Mouse (Mus musculus): ENCODE results near the gene Ube2q2. TPM values are rescaled to one million over a fixed set of nuclear protein-coding genes. Genes with fewer than 3 reads are reported as not detected.

Ube2q2 gene
- 8.3 TPM for polyA plus RNA-seq (2017; shearing (Covaris generic))

GRCm38 (mm10) chr9:55148854-55149498 lies at the start of gene Ube2q2:
Gene Ube2q2, plus strand, starts transcription at chr9:55148854.

GRCm38 (mm10) chr9:55208790-55209481 lies 60.3 kb downstream of the Ube2q2 start, which contains the start of gene Fbxo22:
Gene Fbxo22, plus strand, starts transcription at chr9:55208925.

Other genes starting within 250 kb of the Ube2q2 start
- gene Hykk, start 231.6 kb upstream of the Ube2q2 start, polyA plus RNA-seq (2017; shearing (Covaris generic)) = 0.43 TPM
- 282 TPM for gene Psma4, start 198.1 kb upstream of the Ube2q2 start, polyA plus RNA-seq (2017; shearing (Covaris generic))
- gene AY074887, start 197.9 kb upstream of the Ube2q2 start, polyA plus RNA-seq (2017; shearing (Covaris generic)) = not detected
- gene Chrna5, start 168.0 kb upstream of the Ube2q2 start, polyA plus RNA-seq (2017; shearing (Covaris generic)) = not detected
- gene Chrna3, start 122.3 kb upstream of the Ube2q2 start, polyA plus RNA-seq (2017; shearing (Covaris generic)) = not detected
- gene Chrnb4, start 100.1 kb upstream of the Ube2q2 start, polyA plus RNA-seq (2017; shearing (Covaris generic)) = not detected
- gene Fbxo22, start 60.1 kb downstream of the Ube2q2 start, polyA plus RNA-seq (2017; shearing (Covaris generic)) = 67.2 TPM
- 4.5 TPM for gene Nrg4, start 178.0 kb downstream of the Ube2q2 start, polyA plus RNA-seq (2017; shearing (Covaris generic))
- not detected for gene Tmem266, start 178.1 kb downstream of the Ube2q2 start, polyA plus RNA-seq (2017; shearing (Covaris generic))